Mouse (Mus musculus) adrenal gland, adult (tissue): Measurements from ENCODE around the gene Ifna4.
"Not testable (repeated sequence)": the region's sequence is repeated elsewhere in the genome, so short reads cannot be mapped to it uniquely, and the experiment has no call there.

Experiments
- DNase-seq, 2 experiments: peaks; one replicate each; pipeline ENCODE4 v3.0.0; 2022 to 2023; ENCODE audit warnings: low spot score in 1 of 2; ENCODE audit not compliant: inconsistent age in 2 of 2

Gene Ifna4

DNA sequence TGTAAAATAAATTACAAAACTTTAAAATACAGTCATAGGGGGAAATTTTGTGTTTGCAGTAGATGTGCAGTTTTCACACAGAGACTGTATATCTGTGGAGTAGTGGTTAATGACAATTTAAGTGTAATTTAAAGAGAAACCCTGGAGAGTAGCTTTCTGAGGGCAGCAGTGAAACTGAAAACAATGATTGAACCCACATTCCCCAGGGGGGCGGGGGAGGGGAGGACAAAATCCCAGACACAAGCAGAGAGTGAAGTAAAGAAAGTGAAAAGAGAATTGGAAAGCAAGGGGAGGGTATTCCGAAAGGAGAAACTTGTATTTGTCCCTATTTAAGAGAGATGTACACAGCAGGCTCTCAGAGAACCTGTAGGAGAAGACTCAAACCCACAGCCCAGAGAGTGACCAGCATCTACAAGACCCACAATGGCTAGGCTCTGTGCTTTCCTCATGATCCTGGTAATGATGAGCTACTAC, at the start of gene Ifna4:
Ifna4 (plus strand) TSS at position 424 of the 474 bp plus-strand sequence.
- no peak for DNase-seq

GRCm38 (mm10) chr4:88793936-88794675, 47.6 kb upstream of the Ifna4 start, which contains the start of gene Gm13275:
Gene Gm13275 (plus strand): TSS chr4:88794487.
- DNase-seq = peak; percentile 78 to 97

GRCm38 (mm10) chr4:88797097-88797496, 44.6 kb upstream of the Ifna4 start, which contains the start of gene Gm13279:
Gene Gm13279 (plus strand): TSS chr4:88797397.
- not testable (repeated sequence) for DNase-seq

DNA sequence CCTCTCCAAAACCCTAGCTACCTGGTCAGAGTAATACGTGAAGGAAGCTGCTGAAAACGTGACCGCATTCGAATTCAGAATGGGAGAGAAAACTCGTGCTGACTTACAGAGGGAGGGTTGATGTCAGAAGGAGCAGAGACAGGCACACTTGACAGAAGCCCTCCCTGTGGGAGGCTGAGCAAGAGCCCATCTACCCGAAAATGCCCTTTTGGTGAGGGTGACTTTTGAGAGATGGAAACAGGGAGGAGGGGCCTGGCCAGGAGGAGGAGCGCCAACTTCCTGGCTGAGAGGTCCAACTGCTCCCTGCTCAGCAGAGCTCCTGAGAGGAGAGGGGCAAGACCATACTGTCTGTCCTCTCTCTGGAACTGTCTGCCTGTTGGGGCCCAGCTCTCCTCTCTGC, 42.3 kb upstream of the Ifna4 start, which contains the start of gene Gm13285:
Gm13285 (plus strand) TSS at position 301 of the 400 bp plus-strand sequence.
- peak in 1 of 2 experiments; percentile 22 for DNase-seq

GRCm38 (mm10) chr4:88802954-88803353, 38.7 kb upstream of the Ifna4 start, which contains the start of gene Gm13287:
Gene Gm13287 (plus strand): TSS chr4:88803254.
- not testable (repeated sequence) for DNase-seq

GRCm38 (mm10) chr4:88805231-88805630, 36.4 kb upstream of the Ifna4 start, which contains the start of gene Gm13288:
Gene Gm13288 (plus strand): TSS chr4:88805531.
- not testable (repeated sequence) for DNase-seq

GRCm38 (mm10) chr4:88805761-88806160, 35.9 kb upstream of the Ifna4 start:
- peak; percentile 56 to 76 for DNase-seq

DNA sequence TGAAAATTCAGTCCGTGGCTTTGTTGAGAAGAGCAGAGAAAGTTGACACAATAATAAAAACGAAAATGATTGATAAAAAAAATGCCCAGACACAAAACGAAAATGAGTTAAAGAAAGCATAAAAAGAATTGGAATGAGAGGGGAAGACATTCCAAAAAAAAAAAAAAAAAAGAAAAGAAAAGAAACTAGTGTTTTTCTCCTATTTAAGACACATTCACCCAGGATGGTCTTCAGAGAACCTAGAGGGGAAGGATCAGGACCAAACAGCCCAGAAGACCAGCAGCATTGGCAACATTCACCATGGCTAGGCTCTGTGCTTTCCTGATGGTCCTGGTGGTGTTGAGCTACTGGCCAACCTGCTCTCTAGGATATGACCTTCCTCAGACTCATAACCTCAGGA, 25.7 kb upstream of the Ifna4 start, which contains the start of gene Ifna7:
Ifna7 (plus strand) TSS at position 301 of the 400 bp plus-strand sequence.
- DNase-seq = no peak

DNA sequence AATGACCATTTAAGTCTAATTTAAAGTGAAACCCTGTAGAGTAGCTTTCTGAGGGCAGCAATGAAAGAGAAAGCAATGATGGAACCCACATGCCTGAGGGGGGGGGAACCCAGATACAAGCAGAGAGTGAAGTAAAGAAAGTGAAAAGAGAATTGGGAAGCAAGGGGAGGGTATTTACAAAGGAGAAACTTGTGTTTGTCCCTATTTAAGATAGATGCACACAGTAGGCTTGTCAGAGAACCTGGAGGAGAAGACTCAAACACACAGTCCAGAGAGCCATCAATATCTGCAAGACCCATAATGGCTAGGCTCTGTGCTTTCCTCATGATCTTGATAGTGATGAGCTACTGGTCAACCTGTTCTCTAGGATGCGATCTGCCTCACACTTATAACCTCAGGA, 22.0 kb upstream of the Ifna4 start, which contains the start of gene Ifna11:
Ifna11 (plus strand) TSS at position 301 of the 400 bp plus-strand sequence.
- no peak for DNase-seq

GRCm38 (mm10) chr4:88822995-88823394, 18.7 kb upstream of the Ifna4 start:
- DNase-seq = peak in 1 of 2 experiments; percentile 32

- not testable (repeated sequence) for DNase-seq
Observed at GRCm38 (mm10) chr4:88827116-88827515, 14.5 kb upstream of the Ifna4 start, which contains the start of gene Ifna6. Gene Ifna6 (plus strand): TSS chr4:88827416.

GRCm38 (mm10) chr4:88830523-88830922, 11.1 kb upstream of the Ifna4 start:
- DNase-seq = peak in 1 of 2 experiments; percentile 41

DNA sequence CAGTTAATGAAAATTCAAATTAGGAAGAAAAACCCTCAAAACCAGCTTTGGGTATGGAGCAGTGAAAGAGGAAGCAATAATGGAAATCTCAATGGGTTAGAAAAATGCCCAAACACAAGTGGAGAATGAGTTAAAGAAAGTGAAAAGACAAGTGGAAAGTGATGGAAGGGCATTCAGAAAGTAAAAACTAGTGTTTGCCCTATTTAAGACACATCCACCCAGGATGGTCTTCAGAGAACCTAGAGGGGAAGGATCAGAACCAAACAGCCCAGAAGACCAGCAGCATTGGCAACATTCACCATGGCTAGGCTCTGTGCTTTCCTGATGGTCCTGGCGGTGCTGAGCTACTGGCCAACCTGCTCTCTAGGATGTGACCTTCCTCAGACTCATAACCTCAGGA, 6.4 kb upstream of the Ifna4 start, which contains the start of gene Ifna5:
Ifna5 (plus strand) TSS at position 301 of the 400 bp plus-strand sequence.
- DNase-seq = not testable (repeated sequence)

- peak in 1 of 2 experiments; percentile 35 for DNase-seq
Observed at GRCm38 (mm10) chr4:88838828-88839227, 2.8 kb upstream of the Ifna4 start.

GRCm38 (mm10) chr4:88840058-88840457, 1.6 kb upstream of the Ifna4 start:
- no peak for DNase-seq

- DNase-seq = no peak
Observed at GRCm38 (mm10) chr4:88845334-88845733, 3.7 kb downstream of the Ifna4 start.

DNA sequence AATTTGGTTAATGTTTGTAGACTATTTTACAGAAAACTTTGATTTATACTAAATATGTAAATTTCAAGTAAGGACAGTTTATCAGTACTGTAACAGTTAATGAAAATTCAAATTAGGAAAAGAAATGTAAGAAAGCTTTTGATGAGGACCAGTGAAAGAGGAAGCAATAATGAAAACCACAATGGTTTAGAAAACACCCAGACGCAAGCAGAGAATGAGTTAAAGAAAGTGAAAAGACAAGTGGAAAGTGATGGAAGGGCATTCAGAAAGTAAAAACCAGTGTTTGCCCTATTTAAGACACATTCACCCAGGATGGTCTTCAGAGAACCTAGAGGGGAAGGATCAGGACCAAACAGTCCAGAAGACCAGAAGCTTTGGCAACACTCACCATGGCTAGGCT, 8.0 kb downstream of the Ifna4 start, which contains the start of gene Ifna1:
Ifna1 (plus strand) TSS at position 390 of the 400 bp plus-strand sequence.
- no peak for DNase-seq

DNA sequence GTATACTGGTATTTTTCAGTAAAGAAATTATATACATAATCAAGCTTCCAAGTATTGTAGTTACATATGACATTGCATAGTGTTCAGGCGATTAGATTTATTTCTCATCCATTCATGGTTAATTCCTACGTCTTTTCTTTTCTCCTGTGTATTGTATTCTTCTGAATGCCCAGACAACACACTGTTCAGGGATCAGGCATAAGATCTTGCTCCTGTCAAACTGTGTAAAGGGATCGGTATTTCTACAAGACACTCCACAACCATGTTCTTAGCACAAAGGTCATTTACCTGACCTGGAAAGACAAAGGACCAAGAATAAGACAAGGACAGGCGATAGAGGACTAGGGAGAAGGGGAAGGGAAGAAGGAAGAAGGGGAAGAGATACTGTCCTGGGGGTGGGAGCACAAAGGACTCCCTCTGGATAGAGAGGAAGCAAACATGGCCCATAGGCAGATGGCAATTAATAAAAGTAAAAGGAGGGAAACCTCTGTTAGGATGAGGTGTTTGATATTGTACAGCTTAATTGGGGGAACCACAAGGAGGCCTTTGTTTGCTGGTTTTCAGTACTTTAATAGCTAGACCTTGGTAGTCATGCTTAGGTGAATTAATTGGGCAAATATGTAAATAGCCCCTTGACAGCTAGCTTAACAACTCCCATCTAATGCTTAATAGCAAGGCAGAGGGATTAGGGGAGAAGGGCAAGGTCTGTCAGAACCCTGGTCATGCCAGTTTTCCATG, 9.5 kb downstream of the Ifna4 start:
- no peak for DNase-seq

GRCm38 (mm10) chr4:88859214-88859613, 17.6 kb downstream of the Ifna4 start:
- no peak for DNase-seq

- DNase-seq = no peak
Observed at GRCm38 (mm10) chr4:88863309-88863708, 21.6 kb downstream of the Ifna4 start.

- DNase-seq = no peak
Observed at GRCm38 (mm10) chr4:88864599-88864998, 22.9 kb downstream of the Ifna4 start.
